Mouse (Mus musculus): ENCODE measurements around the gene Inhba.

GRCm38 (mm10) chr13:16008348-16008747 lies 3.3 kb upstream of the Inhba start:
- TF ChIP-seq POLR2A (IDR thresholded peaks at IDR 0.05; ENCODE audit: control insufficient read depth, low read depth, low read length) (no peak), CTCF (IDR thresholded peaks at IDR 0.05; ENCODE audit: control insufficient read depth, insufficient read depth, insufficient replicate concordance, low read depth, low read length) (no peak)

All from testis, adult 2 months (tissue).